Comparison of ENCODE assay signal across 15 mouse cellular contexts in the genomic region with DNA sequence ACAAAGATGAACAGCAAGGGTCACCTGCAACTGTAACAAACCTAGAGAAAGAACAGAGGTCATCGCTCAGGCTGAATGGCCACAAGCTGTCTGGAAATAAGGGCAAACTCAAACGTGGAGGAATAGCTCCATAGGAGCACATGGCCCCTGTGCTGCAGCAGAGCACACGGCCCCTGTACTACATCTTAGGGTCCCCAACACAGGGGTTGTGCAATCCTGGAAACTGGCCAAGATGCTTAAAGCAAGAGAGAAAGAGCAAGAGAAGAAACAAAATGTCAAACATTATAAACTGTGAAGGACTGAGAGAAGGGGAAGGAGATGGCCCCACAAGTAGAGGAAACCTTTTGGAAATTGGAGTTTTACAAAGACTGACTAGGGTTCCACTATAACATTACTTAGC. TPM values are rescaled to one million over a fixed set of nuclear protein-coding genes. Genes with fewer than 3 reads are reported as not detected.
"Had no signal": no experiment of that assay in that cellular context is flagged by ENCODE, and none has a peak within 500 bp of the region (broad histone marks: within the 10 kb centered on the region; RNA-seq: fewer than 3 reads in every experiment).

No protein-coding gene starts in this region.

- DNase-seq: kidney, adult 9 months; kidney, postnatal 36 days; layer of hippocampus, adult 9-11 months; layer of hippocampus, postnatal 36 days; liver; liver, embryonic 13.5 days; liver, postnatal 0 days; thymus, postnatal 4 days had no signal

- H3K9me3 ChIP-seq: limb, embryonic 12.5 days; liver, embryonic 13.5 days; midbrain, embryonic 15.5 days; neural tube, embryonic 12.5 days had no signal

- H3K27ac ChIP-seq: kidney, postnatal 0 days; limb, embryonic 12.5 days; liver, embryonic 13.5 days; midbrain, embryonic 15.5 days; neural tube, embryonic 12.5 days; stomach, postnatal 0 days had no signal

- H3K4me2 ChIP-seq: limb, embryonic 12.5 days; liver, embryonic 13.5 days; midbrain, embryonic 15.5 days; neural tube, embryonic 12.5 days had no signal

- H3K4me1 ChIP-seq: liver, embryonic 13.5 days; midbrain, embryonic 15.5 days; neural tube, embryonic 12.5 days had no signal

- ATAC-seq: liver, postnatal 0 days; midbrain, embryonic 15.5 days had no signal

- H3K4me3 ChIP-seq: limb, embryonic 12.5 days; liver, embryonic 13.5 days; midbrain, embryonic 15.5 days; neural tube, embryonic 12.5 days had no signal

- H3K9ac ChIP-seq: limb, embryonic 12.5 days; liver, embryonic 13.5 days; liver, postnatal 0 days; midbrain, embryonic 15.5 days; neural tube, embryonic 12.5 days had no signal

- H3K27me3 ChIP-seq: limb, embryonic 12.5 days; liver, embryonic 13.5 days; midbrain, embryonic 15.5 days; neural tube, embryonic 12.5 days had no signal

RNA-seq across cellular contexts. Expression of a gene that starts 28.2 kb away (rescaled TPM):
- total RNA-seq: megakaryocyte progenitor cell, adult 5-6 weeks; monocyte, adult 5-6 weeks had no signal
